ENCODE assay signal across 9 mouse cellular contexts in the genomic region with DNA sequence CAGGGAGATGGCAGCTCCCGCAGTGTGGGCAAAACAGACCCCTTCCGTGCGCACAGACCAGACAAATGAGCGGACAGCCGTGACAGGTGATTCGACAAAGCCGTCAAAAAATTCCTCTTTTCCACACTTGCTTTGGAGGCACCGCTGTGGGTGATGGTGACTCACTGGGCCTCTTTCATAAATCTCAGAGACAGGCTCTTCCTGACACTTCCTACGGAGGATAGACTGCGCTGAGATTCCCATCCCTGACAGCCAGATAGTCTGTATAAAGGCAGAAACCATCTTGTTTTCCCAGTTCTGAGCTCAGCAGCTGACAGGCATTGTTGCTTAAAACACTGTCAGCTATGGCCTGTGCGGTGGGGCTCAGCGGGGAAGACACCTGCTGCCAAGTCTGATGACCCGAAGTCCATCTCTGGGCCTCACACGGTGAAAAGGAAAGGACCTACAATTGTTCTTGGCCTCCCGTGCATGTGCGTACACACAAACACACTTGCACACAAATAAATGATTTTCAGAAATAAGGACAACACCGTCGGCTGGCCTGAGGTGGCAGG. TPM values are rescaled to one million over a fixed set of nuclear protein-coding genes. Genes with fewer than 3 reads are reported as not detected.
DNase-seq lines count a peak whose midpoint lies in the region; ATAC-seq and TF ChIP-seq lines count a peak whose summit lies in the region.
"Had no signal": no experiment of that assay in that cellular context is flagged by ENCODE, and none has a peak within 500 bp of the region (broad histone marks: within the 10 kb centered on the region; RNA-seq: fewer than 3 reads in every experiment).

No protein-coding gene starts in this region.

- no peaks in the 10 kb centered on the region; the same call in 1 of the 2 replicates for H3K27me3 ChIP-seq in intestine, embryonic 15.5 days (replicated peaks)
- H3K27me3 ChIP-seq in intestine, embryonic 16.5 days (replicated peaks; ENCODE audit: control insufficient read depth, insufficient read depth, low read length): no peaks in the 10 kb centered on the region
- no peaks in the 10 kb centered on the region for H3K27me3 ChIP-seq in forebrain, embryonic 15.5 days
- H3K27me3 ChIP-seq in midbrain, embryonic 13.5 days: no peaks in the 10 kb centered on the region

- no peaks in the 10 kb centered on the region for H3K9me3 ChIP-seq in intestine, embryonic 15.5 days
- H3K9me3 ChIP-seq in intestine, embryonic 16.5 days (ENCODE audit: control insufficient read depth, low read length): no peaks in the 10 kb centered on the region
- H3K9me3 ChIP-seq in forebrain, embryonic 15.5 days: no peaks in the 10 kb centered on the region
- no peaks in the 10 kb centered on the region for H3K9me3 ChIP-seq in midbrain, embryonic 13.5 days
- H3K9me3 ChIP-seq: liver, embryonic 15.5 days had no signal

- no peak for TF ChIP-seq CTCF in gastrocnemius, adult 2 months (IDR thresholded peaks at IDR 0.05)

- H3K27ac ChIP-seq in intestine, embryonic 15.5 days: no peak overlapping the region
- no peak overlapping the region for H3K27ac ChIP-seq in intestine, embryonic 16.5 days (ENCODE audit: low read length)
- H3K27ac ChIP-seq in forebrain, embryonic 15.5 days (replicated peaks): peak overlapping the region; percentile 49; the same call in 1 of the 2 replicates
- peak overlapping the region; percentile 71 for H3K27ac ChIP-seq in midbrain, embryonic 13.5 days
- H3K27ac ChIP-seq in gastrocnemius, adult 2 months: no peak overlapping the region
- H3K27ac ChIP-seq: liver, embryonic 15.5 days had no signal

- H3K9ac ChIP-seq in intestine, embryonic 15.5 days: no peak overlapping the region
- no peak overlapping the region for H3K9ac ChIP-seq in intestine, embryonic 16.5 days (ENCODE audit: low read depth, low read length)
- peak overlapping the region; percentile 42; the same call in 1 of the 2 replicates for H3K9ac ChIP-seq in forebrain, embryonic 15.5 days (replicated peaks)
- H3K9ac ChIP-seq in midbrain, embryonic 13.5 days (replicated peaks): 0 out of 2 replicates have a peak overlapping the region, but pooled peaks have one; percentile 15
- H3K9ac ChIP-seq: liver, embryonic 15.5 days had no signal

- intact Hi-C loops in gastrocnemius, adult 2 months (cut with DNase I): no loop called here

- peak overlapping the region; percentile 52; the same call in 1 of the 2 replicates for H3K4me2 ChIP-seq in intestine, embryonic 15.5 days (replicated peaks)
- H3K4me2 ChIP-seq in intestine, embryonic 16.5 days (ENCODE audit: low read depth, low read length): no peak overlapping the region
- 0 out of 2 replicates have a peak overlapping the region, but pooled peaks have one; percentile 47 for H3K4me2 ChIP-seq in forebrain, embryonic 15.5 days (replicated peaks)
- peak overlapping the region; percentile 45 for H3K4me2 ChIP-seq in midbrain, embryonic 13.5 days (replicated peaks)
- H3K4me2 ChIP-seq: liver, embryonic 15.5 days had no signal

- 57% methylated on average over 18 of the region's 18 CpGs for WGBS in intestine, embryonic 15.5 days
- 57% methylated on average over 18 of the region's 18 CpGs for WGBS in intestine, embryonic 16.5 days
- WGBS in forebrain, embryonic 15.5 days: 34% methylated on average over 18 of the region's 18 CpGs
- 19% methylated on average over 18 of the region's 18 CpGs for WGBS in midbrain, embryonic 13.5 days

- peak; percentile 70 for DNase-seq in cerebellum, adult 9-11 months
- DNase-seq in gastrocnemius, adult 2 months: no peak
- no peak for DNase-seq in thymus, postnatal 25 days
- no peak for DNase-seq in thymus, postnatal 14 days

- no peaks in the 10 kb centered on the region for H3K36me3 ChIP-seq in intestine, embryonic 15.5 days
- no peaks in the 10 kb centered on the region for H3K36me3 ChIP-seq in intestine, embryonic 16.5 days (ENCODE audit: control insufficient read depth, insufficient read depth, low read length)
- H3K36me3 ChIP-seq in forebrain, embryonic 15.5 days: no peaks in the 10 kb centered on the region
- no peaks in the 10 kb centered on the region for H3K36me3 ChIP-seq in midbrain, embryonic 13.5 days
- H3K36me3 ChIP-seq: liver, embryonic 15.5 days had no signal

- no peak for ATAC-seq in intestine, embryonic 15.5 days
- ATAC-seq in intestine, embryonic 16.5 days: no peak
- peak; percentile 24; the same call in 1 of the 2 replicates for ATAC-seq in forebrain, embryonic 15.5 days (replicated peaks)
- ATAC-seq in midbrain, embryonic 13.5 days: peak; percentile 24

- H3K4me1 ChIP-seq in intestine, embryonic 15.5 days (replicated peaks): peaks cover 17% of the 10 kb centered on the region; the same call in 1 of the 2 replicates
- H3K4me1 ChIP-seq in intestine, embryonic 16.5 days (ENCODE audit: control insufficient read depth, insufficient read depth, low read length): peaks cover 13% of the 10 kb centered on the region
- peaks cover 44% of the 10 kb centered on the region for H3K4me1 ChIP-seq in forebrain, embryonic 15.5 days
- H3K4me1 ChIP-seq in midbrain, embryonic 13.5 days (replicated peaks): peaks cover 62% of the 10 kb centered on the region

- no peak overlapping the region for H3K4me3 ChIP-seq in intestine, embryonic 15.5 days (replicated peaks)
- H3K4me3 ChIP-seq in intestine, embryonic 16.5 days (ENCODE audit: low read length): no peak overlapping the region
- no peak overlapping the region for H3K4me3 ChIP-seq in forebrain, embryonic 15.5 days
- H3K4me3 ChIP-seq in midbrain, embryonic 13.5 days (replicated peaks): no peak overlapping the region; the same call in 1 of the 2 replicates
- H3K4me3 ChIP-seq in gastrocnemius, adult 2 months: no peak overlapping the region
- H3K4me3 ChIP-seq: liver, embryonic 15.5 days had no signal

RNA-seq across cellular contexts. Expression of a gene that starts 43.4 kb away (rescaled TPM):
- 3.0 TPM in 2 replicates for polyA plus RNA-seq in intestine, embryonic 15.5 days (2015; fragmentation: Nextera tagmentation; extraction: Ambion mirVana)
- 1.3 and 1.5 TPM in 2 replicates for polyA plus RNA-seq in intestine, embryonic 16.5 days (2015; fragmentation: Nextera tagmentation; extraction: Ambion mirVana)
- polyA plus RNA-seq in forebrain, embryonic 15.5 days (2015; fragmentation: Nextera tagmentation; extraction: Ambion mirVana): 2.5 and 2.6 TPM in 2 replicates
- 1.9 and 2.4 TPM in 2 replicates for polyA plus RNA-seq in midbrain, embryonic 13.5 days (2015; fragmentation: Nextera tagmentation; extraction: Ambion mirVana)
- total RNA-seq in gastrocnemius, adult 2 months (2021): 1 to 10 TPM; 2.9 to 4.2 TPM

Comparison
In these comparisons a context has a peak if more than half of its experiments do, and no peak if none do; other contexts are left out.
1. ATAC-seq: peak in forebrain, embryonic 15.5 days (single experiment) and midbrain, embryonic 13.5 days (single experiment); none in intestine, embryonic 15.5 days (single experiment) and intestine, embryonic 16.5 days (single experiment).
2. H3K27ac ChIP-seq: peak in forebrain, embryonic 15.5 days (single experiment) and midbrain, embryonic 13.5 days (single experiment); none in intestine, embryonic 15.5 days (single experiment), intestine, embryonic 16.5 days (single experiment) and gastrocnemius, adult 2 months (single experiment).
3. H3K9ac ChIP-seq: peak in forebrain, embryonic 15.5 days (single experiment) and midbrain, embryonic 13.5 days (single experiment); none in intestine, embryonic 15.5 days (single experiment) and intestine, embryonic 16.5 days (single experiment).